Mouse (Mus musculus) spleen, postnatal 14 days (tissue): Measurements from ENCODE around the gene Tenm4.
"Not testable (repeated sequence)": the region's sequence is repeated elsewhere in the genome, so short reads cannot be mapped to it uniquely, and the experiment has no call there.

Experiments used
- DNase-seq, 2 experiments: peaks; one replicate each; pipeline ENCODE4 v3.0.0; 2021 to 2022; ENCODE audit warnings: low spot score in 2 of 2

The Tenm4 gene

GRCm38 (mm10) chr7:96570965-96571364 lies 399.9 kb downstream of the Tenm4 start:
- no peak for DNase-seq

GRCm38 (mm10) chr7:96572995-96573394 lies 401.9 kb downstream of the Tenm4 start:
- no peak for DNase-seq

GRCm38 (mm10) chr7:96575202-96575650 lies 404.2 kb downstream of the Tenm4 start:
- no peak for DNase-seq

- DNase-seq = no peak
These were observed 411.7 kb downstream of the Tenm4 start for GRCm38 (mm10) chr7:96582752-96583151.

GRCm38 (mm10) chr7:96587403-96587802 lies 416.4 kb downstream of the Tenm4 start:
- no peak for DNase-seq

- no peak for DNase-seq
These were observed 417.5 kb downstream of the Tenm4 start for GRCm38 (mm10) chr7:96588567-96588966.

- DNase-seq = no peak
These were observed 424.7 kb downstream of the Tenm4 start for GRCm38 (mm10) chr7:96595535-96596295.

- DNase-seq = no peak
These were observed 425.6 kb downstream of the Tenm4 start for GRCm38 (mm10) chr7:96596402-96597195.

- DNase-seq = no peak
These were observed 426.8 kb downstream of the Tenm4 start for GRCm38 (mm10) chr7:96597871-96598270.

- no peak for DNase-seq
These were observed 428.0 kb downstream of the Tenm4 start for GRCm38 (mm10) chr7:96599081-96599480.

- no peak for DNase-seq
These were observed 429.4 kb downstream of the Tenm4 start for GRCm38 (mm10) chr7:96600381-96600941.

- DNase-seq = no peak
These were observed 433.2 kb downstream of the Tenm4 start for GRCm38 (mm10) chr7:96604091-96604745.

GRCm38 (mm10) chr7:96605316-96605715 lies 434.3 kb downstream of the Tenm4 start:
- no peak for DNase-seq

- no peak for DNase-seq
These were observed 439.0 kb downstream of the Tenm4 start for GRCm38 (mm10) chr7:96609854-96610586.

GRCm38 (mm10) chr7:96617371-96617770 lies 446.3 kb downstream of the Tenm4 start:
- DNase-seq = no peak

GRCm38 (mm10) chr7:96619930-96620472 lies 449.0 kb downstream of the Tenm4 start:
- DNase-seq = no peak

GRCm38 (mm10) chr7:96626338-96626737 lies 455.3 kb downstream of the Tenm4 start:
- no peak for DNase-seq

GRCm38 (mm10) chr7:96630551-96630950 lies 459.5 kb downstream of the Tenm4 start:
- not testable (repeated sequence) for DNase-seq

GRCm38 (mm10) chr7:96633008-96633407 lies 462.0 kb downstream of the Tenm4 start:
- DNase-seq = no peak

- DNase-seq = no peak
These were observed 464.9 kb downstream of the Tenm4 start for GRCm38 (mm10) chr7:96635830-96636440.
